Comparison of ENCODE assay signal across 18 mouse cellular contexts in the genomic region with DNA sequence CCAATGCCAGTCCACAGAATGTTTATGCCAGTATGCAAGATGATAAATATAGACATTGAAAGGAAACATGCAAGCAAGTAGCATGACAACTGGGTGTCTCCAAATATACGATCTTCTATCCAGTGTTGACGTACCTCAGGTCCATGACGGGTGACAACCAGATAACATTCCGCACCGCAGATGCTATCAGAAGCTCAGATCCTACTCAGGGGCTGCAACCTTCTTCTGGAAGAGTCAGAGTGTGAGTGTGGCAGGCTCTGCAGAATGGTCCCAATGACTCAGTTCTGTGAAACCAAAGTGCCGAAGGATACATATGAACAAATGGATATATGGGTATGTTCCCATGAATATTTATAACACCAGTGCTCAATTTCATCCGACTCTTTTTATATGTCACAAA.
"Had no signal": no experiment of that assay in that cellular context is flagged by ENCODE, and none has a peak within 500 bp of the region (broad histone marks: within the 10 kb centered on the region; RNA-seq: fewer than 3 reads in every experiment).

No protein-coding gene starts in this region.

- H3K9me3 ChIP-seq: liver, embryonic 15.5 days; lung, embryonic 15.5 days; midbrain, embryonic 12.5 days; neural tube, embryonic 12.5 days; stomach, embryonic 15.5 days had no signal

- H3K27ac ChIP-seq: liver, embryonic 15.5 days; lung, embryonic 15.5 days; macrophage; midbrain, embryonic 12.5 days; neural tube, embryonic 12.5 days; stomach, embryonic 15.5 days; stomach, postnatal 0 days had no signal

- H3K4me1 ChIP-seq: liver, embryonic 15.5 days; megakaryocyte, embryonic 14.5 days had no signal

- H3K4me3 ChIP-seq: liver, embryonic 15.5 days; lung, embryonic 15.5 days; megakaryocyte, embryonic 14.5 days; midbrain, embryonic 12.5 days; neural tube, embryonic 12.5 days; stomach, embryonic 15.5 days had no signal

- H3K9ac ChIP-seq: liver, embryonic 15.5 days; liver, postnatal 0 days; lung, embryonic 15.5 days; midbrain, embryonic 12.5 days; neural tube, embryonic 12.5 days; stomach, embryonic 15.5 days had no signal

- ATAC-seq: liver, postnatal 0 days; lung, postnatal 0 days had no signal

- H3K27me3 ChIP-seq: liver, embryonic 15.5 days; lung, embryonic 15.5 days; megakaryocyte, embryonic 14.5 days; midbrain, embryonic 12.5 days; neural tube, embryonic 12.5 days; stomach, embryonic 15.5 days had no signal

- DNase-seq: liver, postnatal 0 days; lung, adult 2 months; lung, postnatal 14 days; lung, postnatal 36 days; midbrain, embryonic 14.5 days; right cerebral cortex, postnatal 14 days; thymus, adult 2 months; thymus, postnatal 25 days; thymus, postnatal 4 days had no signal

- H3K36me3 ChIP-seq: liver, embryonic 15.5 days; lung, embryonic 15.5 days; midbrain, embryonic 12.5 days; neural tube, embryonic 12.5 days; stomach, embryonic 15.5 days had no signal

- H3K4me2 ChIP-seq: liver, embryonic 15.5 days; lung, embryonic 15.5 days; midbrain, embryonic 12.5 days; neural tube, embryonic 12.5 days; stomach, embryonic 15.5 days had no signal
